Mouse (Mus musculus) heart, postnatal 0 days (tissue): ENCODE results near the gene Pgm1.

Source experiments
- CTCF ChIP-seq: IDR thresholded peaks from 2 replicates; pipeline ENCODE4 v1.5.1; 2016; ENCODE audit warnings: antibody characterized with exemption, control low read depth, low read depth
- EP300 ChIP-seq: IDR thresholded peaks from 2 replicates; pipeline ENCODE4 v1.6.1; 2016; ENCODE audit warnings: antibody characterized with exemption, low read depth

DNA sequence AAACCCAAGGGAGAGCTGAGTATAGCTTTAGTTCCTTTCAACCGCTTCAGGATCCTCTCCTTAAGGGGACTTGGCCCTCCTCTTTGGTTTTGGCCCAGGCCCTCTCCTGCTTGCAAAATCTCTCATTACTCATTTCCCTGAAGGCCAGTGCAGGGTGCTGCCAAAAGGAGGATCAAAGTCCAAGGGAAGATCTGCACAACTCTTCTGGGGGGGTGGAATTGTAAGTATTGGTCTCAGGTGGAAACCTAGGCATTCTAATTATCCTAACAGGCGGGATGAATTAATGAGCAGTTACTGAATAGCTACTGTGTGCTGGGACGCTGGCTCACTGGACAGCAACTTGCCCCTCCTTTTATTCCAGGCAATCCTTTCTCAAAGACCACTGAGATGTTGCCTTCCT is 82.3 kb downstream of the Pgm1 start:
- TF ChIP-seq CTCF: no peak
- no peak for TF ChIP-seq EP300
